Mouse (Mus musculus) spleen, adult 12 weeks (tissue): ENCODE measurements around the gene Arpc4.

Experiments used
- DNase-seq: peaks from one replicate; pipeline ENCODE4 v3.0.0; 2022; ENCODE audit warnings: low spot score

Arpc4 gene

DNA sequence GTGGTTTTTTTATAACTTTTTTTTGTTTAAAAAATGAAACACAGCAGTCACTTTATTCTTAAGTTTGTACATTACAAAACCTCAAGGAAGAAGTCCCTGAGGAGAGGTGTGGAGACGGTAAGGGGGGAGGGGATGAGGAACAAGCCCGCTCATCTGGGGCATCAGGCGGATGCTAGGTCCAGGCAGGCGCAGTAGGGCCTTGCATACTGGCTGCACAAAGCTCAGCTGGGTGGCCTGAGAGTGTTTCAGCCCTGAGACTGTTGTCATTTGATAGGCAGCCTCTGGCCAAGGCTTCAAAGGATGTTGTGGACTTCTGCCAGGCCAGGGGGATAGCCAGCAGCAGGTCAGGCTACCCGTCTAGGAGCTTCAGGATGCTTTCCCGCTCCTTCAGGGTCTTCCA lies 11.3 kb upstream of the Arpc4 start:
- DNase-seq = no peak

DNA sequence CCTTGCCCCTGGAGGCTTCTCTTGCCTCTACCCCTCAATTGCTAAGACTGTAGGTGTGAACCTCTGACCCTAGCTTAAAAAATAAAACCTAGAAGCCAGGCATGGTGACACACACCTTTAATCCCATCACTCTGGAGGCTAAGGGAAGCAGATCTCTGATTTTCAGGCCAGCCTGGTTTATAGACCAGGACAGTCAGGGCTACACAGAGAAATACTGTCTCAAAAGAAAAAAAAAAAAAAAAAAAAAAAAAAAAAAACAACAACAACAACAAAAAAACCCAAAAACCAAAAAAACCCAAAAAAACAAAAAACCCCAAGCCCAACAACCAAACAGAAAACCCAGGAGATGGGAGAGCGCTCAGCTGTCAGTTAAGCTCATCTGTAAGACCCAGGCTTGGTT lies 10.3 kb upstream of the Arpc4 start:
- DNase-seq = no peak

DNA sequence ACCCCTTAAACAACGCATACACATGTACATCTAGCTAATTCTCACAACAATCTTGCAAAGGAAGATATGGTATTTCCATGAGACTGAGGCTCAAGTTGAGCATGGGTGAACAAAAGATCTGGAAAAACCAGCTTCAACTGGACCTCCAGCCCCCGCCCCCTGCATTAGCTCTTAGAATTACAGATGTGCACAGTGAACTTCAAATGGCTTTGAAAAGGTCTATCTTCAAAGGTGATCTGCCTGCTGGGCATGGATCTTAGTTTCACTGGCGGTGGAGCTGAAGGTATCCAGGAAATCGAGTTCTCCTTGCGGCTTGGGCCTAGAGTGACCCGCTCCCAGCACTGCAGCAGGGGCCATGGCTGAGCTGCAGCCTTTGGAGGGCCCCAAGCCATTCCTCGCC lies 9.8 kb upstream of the Arpc4 start:
- DNase-seq = no peak

DNA sequence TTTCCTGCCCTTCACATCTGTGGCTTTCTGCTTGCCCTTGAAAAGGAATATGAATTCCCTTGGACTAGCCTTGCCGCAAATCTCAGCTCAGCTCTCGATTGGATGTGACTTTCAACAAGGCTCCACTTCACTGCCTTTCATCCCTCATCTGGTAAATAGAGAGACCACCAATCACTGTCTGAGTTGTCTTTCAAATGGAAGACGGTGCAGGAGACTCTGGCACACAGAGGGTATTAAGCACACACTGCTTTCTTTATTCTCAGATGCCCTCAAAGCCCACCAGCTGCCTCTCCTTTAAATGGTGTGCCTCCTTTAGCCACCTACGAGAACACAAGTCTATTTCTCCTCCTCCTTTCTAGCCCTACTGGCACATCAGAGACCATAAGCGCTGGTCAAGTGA lies 9.3 kb upstream of the Arpc4 start:
- DNase-seq = no peak

DNA sequence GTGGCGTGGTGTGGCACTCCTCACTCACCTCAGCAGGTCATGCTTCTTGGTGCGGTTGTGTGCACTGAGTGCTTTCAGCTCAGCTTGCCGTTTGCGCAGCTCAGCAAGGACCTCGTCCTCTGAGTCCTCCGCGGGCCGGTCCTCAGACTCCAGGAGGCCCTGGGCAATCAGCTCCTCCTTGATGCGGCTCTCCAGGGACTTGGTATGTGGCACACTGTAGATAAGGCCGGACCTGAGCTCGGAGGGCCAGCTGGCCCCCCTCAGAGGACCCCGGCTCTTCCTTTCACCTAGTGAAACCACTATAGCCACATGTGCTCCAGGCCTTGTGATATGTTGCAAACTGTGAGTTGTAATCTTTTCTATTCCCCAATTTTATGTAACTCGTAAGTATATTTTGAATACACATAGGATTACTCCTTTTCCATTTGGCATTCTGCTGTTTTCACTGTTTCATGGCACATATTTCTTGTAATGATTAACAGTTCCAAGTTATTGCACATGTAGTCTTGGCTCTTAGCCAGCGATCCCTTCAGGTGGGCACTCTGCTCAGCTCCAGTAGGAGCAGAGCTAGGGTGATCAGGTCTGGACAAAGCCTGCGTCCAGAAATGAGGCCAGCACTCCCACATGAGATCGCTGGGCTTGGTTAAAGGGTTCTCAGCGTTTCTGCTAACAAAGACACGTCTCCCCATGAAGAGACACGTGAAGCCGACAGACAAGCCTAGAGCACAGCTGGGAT lies 7.6 kb upstream of the Arpc4 start:
- no peak for DNase-seq

DNA sequence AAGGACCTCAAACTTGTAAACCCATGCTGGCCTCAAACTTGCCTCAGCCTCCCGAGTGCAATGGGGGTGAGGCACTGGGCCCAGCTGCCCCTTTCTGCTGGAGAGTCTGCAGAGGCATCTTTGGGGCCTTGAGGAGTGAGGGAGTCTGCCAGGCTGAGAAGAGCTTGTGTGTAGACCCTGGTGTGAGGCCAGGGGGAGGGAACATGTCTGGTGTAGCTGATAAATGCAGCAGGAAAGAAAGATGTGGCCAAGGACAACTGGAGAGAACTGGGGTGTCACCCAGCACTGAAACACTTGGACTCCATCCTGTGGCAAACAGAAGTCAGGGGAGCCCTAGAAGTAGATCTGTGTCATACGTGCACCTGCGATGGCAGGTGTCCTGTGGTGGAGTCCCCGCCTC lies 4.4 kb upstream of the Arpc4 start:
- DNase-seq = no peak

DNA sequence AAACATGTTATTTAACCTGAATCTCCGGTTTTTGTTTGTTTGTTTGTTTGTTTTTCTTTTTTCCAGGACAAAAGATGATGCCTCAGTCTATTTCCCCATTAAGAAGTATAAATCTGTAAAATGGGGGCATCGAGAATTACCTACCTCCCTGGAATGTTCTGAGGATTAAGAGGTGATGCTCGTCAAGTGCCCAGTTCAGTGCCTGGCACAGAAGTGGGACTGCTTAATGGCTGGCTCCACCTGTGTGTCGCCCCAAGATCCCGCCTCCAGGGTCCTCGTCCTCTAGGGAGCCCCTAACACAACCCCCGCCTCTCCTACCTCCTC lies 781 bp upstream of the Arpc4 start:
- DNase-seq = no peak

DNA sequence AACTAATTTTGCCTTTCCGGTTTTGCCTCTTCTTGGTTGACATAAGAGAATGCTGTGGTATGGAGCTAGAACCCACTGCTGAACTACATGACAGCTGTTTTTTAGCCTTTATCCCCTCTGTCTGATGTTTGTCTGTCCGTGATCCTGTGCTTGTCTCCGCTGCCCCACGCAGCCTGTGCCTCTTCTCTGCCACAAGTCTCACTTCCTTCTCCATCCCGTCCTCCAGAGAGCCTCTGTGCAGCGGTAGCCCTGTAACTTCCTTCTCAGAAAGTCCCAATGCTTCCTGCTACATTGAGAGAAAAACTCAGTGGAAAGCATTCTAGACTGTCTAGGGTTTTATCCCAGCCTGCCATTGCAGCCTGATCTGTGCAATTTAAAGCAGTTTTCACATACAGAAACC lies 1.3 kb downstream of the Arpc4 start:
- no peak for DNase-seq

DNA sequence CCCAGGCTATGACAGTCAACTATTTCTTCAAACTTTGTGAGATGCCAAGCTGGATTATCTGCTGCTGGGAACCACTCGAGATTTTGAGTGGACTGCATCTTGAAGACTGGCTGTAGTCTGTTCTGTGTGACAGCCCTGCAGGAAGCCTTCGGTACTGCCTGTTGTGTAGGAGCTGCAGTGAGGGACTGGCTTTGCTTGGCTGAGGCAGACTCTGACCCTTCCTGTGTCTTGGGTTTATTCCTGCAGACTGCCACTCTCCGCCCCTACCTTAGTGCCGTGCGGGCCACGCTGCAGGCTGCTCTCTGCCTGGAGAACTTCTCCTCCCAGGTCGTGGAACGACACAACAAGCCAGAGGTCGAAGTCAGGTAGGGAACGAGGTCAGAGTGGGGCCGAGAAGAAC lies 2.6 kb downstream of the Arpc4 start:
- DNase-seq = no peak

DNA sequence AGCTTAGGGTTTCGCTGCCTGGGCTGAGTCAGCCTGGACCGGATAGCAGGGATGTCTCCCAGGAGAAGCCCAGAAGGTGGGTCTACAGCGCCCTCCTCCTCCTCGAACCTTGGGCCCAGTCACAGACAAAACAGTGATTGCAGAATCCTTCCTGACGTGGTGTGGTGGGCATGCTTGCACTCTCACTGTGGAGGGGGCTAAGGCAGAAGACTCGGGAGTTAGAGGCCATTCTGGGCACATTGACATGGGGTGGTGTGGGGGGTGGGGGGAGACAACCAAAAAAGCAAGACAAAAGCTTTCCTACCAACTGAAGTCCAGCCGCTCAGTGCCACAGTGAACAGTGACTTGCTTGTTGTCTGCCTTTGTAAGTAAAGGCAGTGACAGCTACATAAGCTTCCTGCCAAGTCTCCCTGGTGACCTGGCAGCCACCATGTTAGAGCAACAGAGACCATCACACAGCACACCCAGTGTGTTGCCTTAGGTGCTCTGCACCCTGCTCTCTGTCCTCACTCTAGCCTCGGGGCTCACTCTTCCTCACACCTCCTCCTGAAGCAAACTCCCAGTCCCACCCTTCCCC lies 6.5 kb downstream of the Arpc4 start:
- DNase-seq = no peak

DNA sequence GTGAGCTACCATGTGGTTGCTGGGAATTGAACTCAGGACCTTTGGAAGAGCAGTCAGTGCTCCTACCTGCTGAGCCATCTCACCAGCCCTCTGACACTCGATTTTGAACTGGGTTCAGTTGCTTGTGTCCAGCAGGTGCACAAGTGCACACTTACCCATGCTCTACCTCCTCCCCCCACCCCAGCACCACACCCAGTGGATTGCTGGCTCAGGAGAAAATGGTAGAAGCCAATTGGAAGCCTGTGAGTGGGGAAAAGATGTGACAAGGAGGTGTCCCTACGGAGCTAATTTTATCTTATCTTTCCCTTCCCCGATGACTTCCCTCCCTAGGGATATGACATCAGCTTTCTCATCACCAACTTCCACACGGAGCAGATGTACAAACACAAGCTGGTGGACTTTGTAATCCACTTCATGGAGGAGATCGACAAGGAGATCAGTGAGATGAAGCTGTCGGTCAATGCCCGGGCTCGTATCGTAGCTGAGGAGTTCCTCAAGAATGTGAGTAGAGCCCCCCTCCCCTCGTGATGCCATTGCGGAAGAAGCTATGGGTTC lies 7.3 kb downstream of the Arpc4 start:
- DNase-seq = no peak

DNA sequence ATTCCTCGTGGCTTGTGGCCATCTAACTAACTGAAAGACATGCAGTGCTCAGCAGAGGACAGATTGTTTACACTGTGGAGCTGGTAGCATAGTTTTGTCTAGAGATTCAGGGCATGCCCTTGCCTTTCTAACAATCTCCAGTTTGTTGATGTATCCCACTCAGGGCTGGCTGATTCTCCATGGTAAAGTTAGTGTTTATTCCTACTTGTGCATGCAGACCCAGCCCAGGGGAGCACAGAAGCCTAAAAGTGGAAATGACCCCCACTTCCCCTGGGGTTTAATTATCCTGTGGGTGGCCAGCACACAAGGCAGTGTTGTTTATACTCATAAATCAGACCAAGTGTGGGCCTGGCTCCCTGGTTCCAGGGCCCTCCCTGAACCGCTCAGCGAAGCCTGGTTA lies 8.1 kb downstream of the Arpc4 start:
- no peak for DNase-seq

DNA sequence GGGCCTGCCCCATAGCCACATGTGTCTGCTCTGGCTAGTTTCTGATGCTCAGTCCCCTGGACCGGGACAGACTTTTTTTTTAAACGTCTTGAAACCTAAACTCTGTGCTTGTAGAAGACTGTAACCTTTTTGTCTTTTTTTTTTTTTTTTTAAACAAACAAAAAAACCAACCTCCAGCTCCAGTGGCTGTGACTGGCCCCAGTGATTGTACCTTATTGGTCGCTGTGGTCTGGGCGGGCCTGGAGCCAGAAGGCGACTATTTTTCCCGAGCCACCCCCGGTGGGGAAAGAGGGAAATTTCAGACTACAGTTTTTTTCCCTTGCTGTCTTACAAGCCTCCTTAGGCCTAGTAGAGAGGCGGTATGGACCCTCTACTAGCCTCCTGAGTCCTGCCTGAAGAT lies 11.0 kb downstream of the Arpc4 start, which contains the start of gene Ttll3:
Gene Ttll3 (plus strand): TSS at position 301 of the 400 bp plus-strand sequence.
- no peak for DNase-seq

DNA sequence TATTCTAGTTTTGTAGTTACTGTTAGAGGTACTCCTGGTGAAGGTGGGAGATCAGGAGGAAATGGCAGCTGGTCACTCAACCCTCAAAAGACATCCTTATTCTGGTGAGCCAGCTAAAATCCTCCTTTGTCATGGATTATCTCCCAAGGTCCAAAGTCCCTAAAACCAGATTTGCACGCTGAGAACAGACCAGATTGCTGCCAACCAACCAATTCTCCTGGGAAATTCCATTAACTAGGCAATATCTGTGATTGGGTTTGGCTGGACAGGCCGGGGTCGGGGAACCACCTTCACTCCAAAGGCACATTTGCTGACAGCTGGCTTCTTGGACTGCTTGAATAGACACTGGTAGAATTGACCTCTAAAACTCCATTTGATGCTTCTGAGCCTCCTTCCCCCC lies 12.8 kb downstream of the Arpc4 start:
- DNase-seq = no peak

DNA sequence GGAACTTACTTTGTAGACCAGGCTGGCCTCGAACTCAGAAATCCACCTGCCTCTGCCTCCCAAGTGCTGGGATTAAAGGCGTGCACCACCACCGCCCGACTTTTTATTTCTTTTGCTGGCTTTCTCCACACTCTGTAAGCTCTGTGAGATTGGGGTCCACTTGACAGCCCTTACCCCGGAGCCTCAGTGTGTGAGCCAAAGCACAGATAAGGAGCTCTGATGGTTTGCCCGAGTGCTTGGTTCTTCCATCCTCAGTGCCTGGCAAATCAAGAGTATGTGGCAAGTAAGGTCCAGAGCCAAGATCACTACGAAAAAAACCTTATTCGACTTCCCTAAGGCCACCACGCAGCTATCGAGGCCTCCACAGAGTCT lies 14.1 kb downstream of the Arpc4 start:
- DNase-seq = no peak

DNA sequence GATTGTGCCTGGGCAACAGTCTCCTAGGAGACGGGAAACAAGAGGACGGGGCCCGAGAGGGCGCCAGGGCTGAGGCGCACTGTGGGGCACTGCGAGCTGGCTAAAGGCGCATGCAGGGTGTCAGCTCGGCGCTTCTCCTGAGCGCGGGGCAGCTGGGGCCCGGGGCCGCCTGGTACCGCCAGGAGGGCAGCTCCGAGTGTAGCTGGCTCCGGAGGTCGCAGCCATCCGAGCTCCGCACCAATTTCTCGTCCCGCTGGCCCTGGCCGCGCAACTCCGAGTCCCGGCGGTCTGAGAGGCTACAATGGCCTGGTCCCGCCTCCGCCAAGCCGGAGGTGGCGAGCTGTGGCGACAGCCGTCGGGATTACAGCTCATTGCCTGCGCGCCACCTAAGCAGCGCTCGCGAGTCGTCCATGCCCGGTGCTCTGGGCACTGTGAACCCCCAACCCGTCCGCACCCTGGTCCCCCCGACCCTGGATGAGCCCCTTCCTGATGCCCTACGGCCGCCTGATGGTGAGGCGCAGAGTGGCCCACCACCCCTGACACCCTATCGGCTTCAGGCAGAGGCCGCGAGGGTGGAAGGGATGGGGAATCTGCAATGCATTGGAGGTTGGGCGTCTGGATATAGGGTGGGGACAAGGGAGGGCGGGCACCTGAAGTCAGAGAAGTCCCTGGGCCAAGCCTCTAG lies 14.6 kb downstream of the Arpc4 start:
- no peak for DNase-seq

DNA sequence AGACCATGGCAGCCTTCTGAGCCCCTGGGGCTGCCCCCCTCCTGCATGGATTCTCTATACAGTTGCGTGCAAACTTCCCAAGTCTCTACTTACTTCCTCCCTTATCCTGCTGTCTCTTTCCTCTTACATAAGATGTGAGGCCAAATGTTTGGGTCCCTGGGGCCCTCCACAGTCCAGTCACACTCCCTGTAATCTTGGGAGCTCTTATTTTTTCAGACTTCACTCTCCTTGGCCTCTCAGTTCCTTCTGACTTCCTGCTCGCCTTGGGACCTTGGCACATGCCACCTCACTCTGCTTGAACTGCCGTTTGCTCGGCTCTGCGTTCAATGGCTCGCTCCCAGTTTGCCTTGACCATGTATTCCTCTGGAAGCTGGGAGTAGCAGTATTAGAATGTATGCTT lies 16.0 kb downstream of the Arpc4 start:
- DNase-seq = no peak

DNA sequence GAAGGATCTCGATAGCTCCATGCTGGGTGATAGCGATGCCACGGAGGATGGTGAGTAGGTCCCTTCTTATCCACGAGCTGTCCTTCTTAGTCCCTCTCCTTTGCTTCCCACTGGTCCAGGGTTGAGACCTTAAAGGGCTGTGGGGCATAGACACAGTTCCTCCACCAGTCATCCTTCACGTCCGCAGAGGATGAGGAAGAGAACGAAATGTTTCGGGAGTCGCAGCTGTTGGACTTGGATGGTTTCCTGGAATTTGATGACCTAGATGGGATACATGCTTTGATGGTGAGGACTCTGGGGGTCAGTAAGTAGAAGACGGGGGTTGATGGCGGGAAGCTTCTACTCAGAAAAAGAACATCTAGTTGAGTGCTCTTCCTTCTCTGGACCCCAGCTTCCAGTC lies 16.9 kb downstream of the Arpc4 start:
- no peak for DNase-seq

DNA sequence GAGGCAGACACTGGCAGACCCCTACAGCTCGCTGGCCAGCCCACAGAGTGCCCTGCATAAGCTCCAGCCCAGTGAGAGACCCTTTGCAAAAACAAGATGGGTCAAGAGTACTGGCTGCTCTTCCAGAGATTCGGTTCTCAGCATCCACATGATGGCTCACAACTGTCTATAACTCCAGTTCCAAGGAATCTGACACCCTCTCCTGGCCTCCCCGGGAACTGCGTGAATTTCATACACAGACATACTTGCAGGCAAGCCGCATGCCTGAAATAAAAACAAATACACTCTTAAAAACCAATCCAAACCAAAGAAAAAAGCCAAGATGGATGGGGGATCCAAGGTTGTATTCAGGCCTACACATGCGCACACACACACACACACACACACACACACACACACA lies 17.6 kb downstream of the Arpc4 start:
- no peak for DNase-seq

DNA sequence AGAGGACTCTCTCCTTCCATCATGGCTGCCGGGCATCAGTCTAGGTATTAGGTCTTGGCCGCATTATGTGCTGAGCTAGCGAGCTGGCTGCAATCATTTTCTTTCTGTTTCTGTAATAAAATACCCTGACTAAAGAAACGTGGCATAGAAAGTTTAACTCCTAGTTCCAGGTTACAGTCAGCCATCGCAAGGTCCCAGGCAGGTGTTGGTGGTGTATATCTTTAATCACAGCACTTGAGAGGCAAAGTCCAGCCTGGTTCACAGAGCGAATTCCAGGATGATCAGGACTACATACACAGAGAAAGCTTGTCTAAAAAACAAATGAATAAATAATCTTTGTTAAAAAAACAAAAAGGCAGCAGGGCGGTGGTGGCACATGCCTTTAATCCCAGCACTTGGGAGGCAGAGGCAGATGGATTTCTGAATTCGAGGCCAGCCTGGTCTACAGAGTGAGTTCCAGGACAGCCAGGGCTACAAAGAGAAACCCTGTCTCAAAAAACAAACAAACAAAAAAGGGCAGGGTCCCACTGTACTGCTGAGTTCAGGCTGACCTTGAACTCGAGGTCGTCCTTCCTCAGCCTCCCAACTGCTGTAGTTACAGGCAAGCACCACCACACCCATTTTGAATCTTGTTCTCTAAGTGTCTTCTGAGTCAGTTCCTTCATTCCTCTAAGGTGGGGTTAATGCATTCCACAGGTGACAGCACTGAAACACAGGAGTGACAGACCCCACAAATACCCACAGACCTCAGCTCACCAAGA lies 18.5 kb downstream of the Arpc4 start:
- no peak for DNase-seq

DNA sequence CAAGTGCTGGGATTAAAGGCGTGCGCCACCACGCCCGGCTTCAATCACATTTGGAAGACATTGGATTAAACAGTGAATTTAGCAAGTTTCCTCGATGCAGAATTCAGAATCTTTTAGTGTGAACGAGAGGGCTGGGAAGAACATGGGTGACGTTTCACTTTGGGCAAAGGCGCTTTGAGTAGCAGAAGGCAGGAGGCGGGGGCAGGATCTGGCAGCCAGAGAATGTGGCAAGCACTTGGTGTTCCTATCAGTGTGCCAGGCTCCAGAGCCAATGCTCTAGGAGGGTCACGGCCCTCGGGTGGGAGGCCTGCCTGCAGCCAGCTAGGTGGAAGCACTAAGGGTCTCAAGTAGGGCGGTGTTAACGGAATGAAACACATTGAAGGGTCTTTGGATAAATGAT lies 24.2 kb downstream of the Arpc4 start:
- no peak for DNase-seq

DNA sequence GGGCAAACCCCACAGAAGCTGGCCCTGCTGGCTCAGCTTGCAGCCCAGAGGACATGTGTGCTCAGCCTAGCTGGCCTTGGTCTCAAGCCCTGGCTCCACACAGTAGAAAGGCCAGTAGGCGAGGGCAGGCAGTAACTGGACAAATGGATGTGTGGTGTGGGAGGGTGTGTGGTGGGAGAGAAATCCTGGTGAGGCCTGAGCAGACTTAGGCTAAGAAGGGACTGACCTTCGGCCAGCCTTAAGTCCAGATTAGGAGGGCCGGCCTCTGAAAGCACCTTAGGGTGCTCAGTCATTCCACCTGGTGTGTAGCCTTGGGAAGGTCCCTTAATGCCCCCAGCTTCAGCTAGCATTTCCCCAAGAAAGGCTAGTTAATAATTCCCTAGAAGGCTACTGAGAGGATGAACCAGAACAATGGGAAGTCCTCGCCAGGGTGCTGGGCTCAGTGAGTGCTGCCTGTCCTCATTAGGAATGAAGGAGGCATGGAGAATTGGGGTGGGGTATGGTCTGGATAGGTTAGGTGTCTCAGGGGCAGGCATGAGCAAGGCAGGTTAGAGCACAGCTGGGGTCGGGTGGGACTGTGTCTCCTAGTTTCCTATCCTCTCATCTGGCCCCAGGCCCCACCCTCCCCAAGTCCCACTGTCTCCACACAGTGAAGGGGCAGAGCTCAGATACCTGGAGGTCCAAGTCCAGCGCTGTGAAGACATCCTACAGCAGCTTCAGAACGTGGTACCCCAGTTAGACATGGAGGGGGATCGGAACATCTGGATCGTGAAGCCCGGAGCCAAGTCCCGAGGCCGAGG lies 26.9 kb downstream of the Arpc4 start:
- DNase-seq = no peak
